Mouse (Mus musculus) limb, embryonic 10.5 days (tissue): ENCODE measurements around the gene Nsf. TPM values are rescaled to one million over a fixed set of nuclear protein-coding genes. Genes with fewer than 3 reads are reported as not detected.

Experiments
- polyA plus RNA-seq: library from polyadenylated mRNA; unstranded; fragments of >200 nt; fragmentation: Nextera tagmentation; extraction: Ambion mirVana; gene quantifications from 2 replicates; pipeline ENCODE4 v1.2.1, GENCODE M21; 2016

The Nsf gene
- polyA plus RNA-seq, 1 experiment from 2014 or later = 56.1 TPM

Other genes starting within 250 kb of the Nsf start
- gene Wnt9b, start 204.2 kb downstream of the Nsf start, polyA plus RNA-seq = 1.1 and 1.2 TPM in 2 replicates
- 5.3 and 5.8 TPM in 2 replicates for gene Wnt3, start 179.9 kb downstream of the Nsf start, polyA plus RNA-seq
- gene Arf2, start 12.7 kb upstream of the Nsf start, polyA plus RNA-seq = 60.8 and 68.1 TPM in 2 replicates
- 1.1 and 1.5 TPM in 2 replicates for gene Crhr1, start 178.8 kb upstream of the Nsf start, polyA plus RNA-seq
- gene Sppl2c, start 232.3 kb upstream of the Nsf start, polyA plus RNA-seq = not detected in 2 replicates